Mouse (Mus musculus) C2C12 (cell line): ENCODE measurements around the gene H2-Eb1.

ENCODE experiments used
- CEBPB ChIP-seq: IDR thresholded peaks from one replicate; pipeline ENCODE4 v1.6.1; 2011; ENCODE audit warnings: low read depth, mild to moderate bottlenecking, control low read depth, moderate library complexity
- CTCF ChIP-seq: IDR thresholded peaks from one replicate; pipeline ENCODE4 v1.5.1; 2011; ENCODE audit not compliant: control insufficient read depth, insufficient read depth, insufficient read length
- MAX ChIP-seq: IDR thresholded peaks from one replicate; pipeline ENCODE4 v1.6.1; 2011; ENCODE audit warnings: mild to moderate bottlenecking, control low read depth
- MYOD1 ChIP-seq: IDR thresholded peaks from one replicate; pipeline ENCODE4 v1.6.1; 2011; ENCODE audit warnings: low read depth; ENCODE audit not compliant: control insufficient read depth, insufficient read length
- MYOG ChIP-seq: IDR thresholded peaks from one replicate; pipeline ENCODE4 v1.6.1; 2011; ENCODE audit not compliant: control insufficient read depth, insufficient read length; ENCODE audit errors: extremely low read depth
- USF1 ChIP-seq: IDR thresholded peaks from one replicate; pipeline ENCODE4 v1.6.1; 2011; ENCODE audit warnings: low read depth, mild to moderate bottlenecking, control low read depth, moderate library complexity

GRCm38 (mm10) chr17:34264452-34265351 lies 41.0 kb upstream of the H2-Eb1 start:
- TF ChIP-seq CEBPB (no peak), CTCF (no peak), MYOD1 (no peak), MAX (no peak), MYOG (no peak), USF1 (no peak)
